Mouse (Mus musculus) heart, embryonic 16.5 days (tissue): Measurements from ENCODE around the gene Fcgr2b. TPM values are rescaled to one million over a fixed set of nuclear protein-coding genes. Genes with fewer than 3 reads are reported as not detected.
"Not testable (repeated sequence)": the region's sequence is repeated elsewhere in the genome, so short reads cannot be mapped to it uniquely, and the experiment has no call there.

Source experiments
- ATAC-seq: fragments of 200-750 bp; cut with Nextera tagmentation; replicated peaks from 2 replicates; pipeline ENCODE4 v1.8.0; 2017; ENCODE audit warnings: moderate number of reproducible peaks; ENCODE audit not compliant: insufficient read depth, low FRiP score; ENCODE audit errors: extremely low read depth
- H3K27ac ChIP-seq: fragments of 300-500 bp; sonication (generic); 2 replicates; pipeline ENCODE4 v1.5.1; 2014; ENCODE audit warnings: mild to moderate bottlenecking, low read length, control low read depth, moderate library complexity
- H3K27me3 ChIP-seq: fragments of 300-500 bp; sonication (generic); 2 replicates; pipeline ENCODE4 v1.6.1; 2014; ENCODE audit warnings: low read length, mixed read lengths; ENCODE audit not compliant: control insufficient read depth, insufficient read depth
- H3K36me3 ChIP-seq: fragments of 300-500 bp; sonication (generic); 2 replicates; pipeline ENCODE4 v1.6.1; 2014; ENCODE audit not compliant: control insufficient read depth, insufficient read depth
- H3K4me1 ChIP-seq: fragments of 300-500 bp; sonication (generic); 2 replicates; pipeline ENCODE4 v1.6.1; 2014; ENCODE audit warnings: low read length, mixed read lengths; ENCODE audit not compliant: control insufficient read depth, insufficient read depth
- H3K4me2 ChIP-seq: fragments of 300-500 bp; sonication (generic); 2 replicates; pipeline ENCODE4 v1.6.1; 2014; ENCODE audit warnings: low read depth, mild to moderate bottlenecking, control low read depth, low read length
- H3K4me3 ChIP-seq: fragments of 300-500 bp; sonication (generic); 2 replicates; pipeline ENCODE4 v1.5.1; 2014; ENCODE audit warnings: mild to moderate bottlenecking, control low read depth, low read length
- H3K9ac ChIP-seq: fragments of 300-500 bp; sonication (generic); 2 replicates; pipeline ENCODE4 v1.6.1; 2014; ENCODE audit warnings: low read length, control low read depth
- H3K9me3 ChIP-seq: fragments of 300-500 bp; sonication (generic); replicated peaks from 2 replicates; pipeline ENCODE4 v1.6.1; 2016; ENCODE audit warnings: low read length; ENCODE audit not compliant: control insufficient read depth
- WGBS: fragments of 180-500 bp; shearing (Covaris S2); extraction: QIAGEN DNeasy Blood & Tissue Kit; methylation state at CpG from one replicate; pipeline ENCODE4 v1.1.7; 2014; 5-methylcytosine and 5-hydroxymethylcytosine counted together
- polyA plus RNA-seq: library from polyadenylated mRNA; unstranded; fragments of >200 nt; fragmentation: Nextera tagmentation; extraction: Ambion mirVana; gene quantifications from 2 replicates; pipeline ENCODE4 v1.2.1, GENCODE M21; 2015

Fcgr2b gene
- polyA plus RNA-seq, 1 experiment from 2014 or later, result 3.0 TPM

DNA sequence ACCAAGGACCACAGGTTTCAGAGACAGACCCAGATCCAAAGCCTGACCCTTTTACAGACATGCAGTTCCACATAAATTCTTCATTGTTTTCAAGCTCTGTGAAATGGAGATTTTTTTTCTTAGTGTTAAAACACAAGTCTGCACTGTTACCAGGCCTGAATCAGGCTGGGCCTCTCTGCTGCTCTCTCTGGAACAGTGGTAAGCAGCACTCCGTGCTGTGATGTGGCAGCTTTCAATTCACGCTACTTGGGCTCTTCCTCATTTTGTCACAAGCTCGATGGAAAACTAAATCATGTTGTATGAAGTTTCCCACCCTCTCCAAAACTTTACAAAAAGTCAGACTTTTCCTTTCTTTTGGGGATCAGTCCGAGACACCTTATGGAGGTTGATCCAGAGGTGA, 6.7 kb upstream of the Fcgr2b start:
- 81% methylated on average over 4 of the region's 4 CpGs for WGBS
- H3K9ac ChIP-seq, result no peak overlapping the region
- no peaks in the 10 kb centered on the region for H3K4me1 ChIP-seq
- no peak overlapping the region for H3K4me2 ChIP-seq
- H3K27me3 ChIP-seq, result no peaks in the 10 kb centered on the region
- no peak overlapping the region for H3K4me3 ChIP-seq
- H3K27ac ChIP-seq, result no peak overlapping the region
- H3K9me3 ChIP-seq, result no peaks in the 10 kb centered on the region
- no peaks in the 10 kb centered on the region for H3K36me3 ChIP-seq
- ATAC-seq, result no peak

DNA sequence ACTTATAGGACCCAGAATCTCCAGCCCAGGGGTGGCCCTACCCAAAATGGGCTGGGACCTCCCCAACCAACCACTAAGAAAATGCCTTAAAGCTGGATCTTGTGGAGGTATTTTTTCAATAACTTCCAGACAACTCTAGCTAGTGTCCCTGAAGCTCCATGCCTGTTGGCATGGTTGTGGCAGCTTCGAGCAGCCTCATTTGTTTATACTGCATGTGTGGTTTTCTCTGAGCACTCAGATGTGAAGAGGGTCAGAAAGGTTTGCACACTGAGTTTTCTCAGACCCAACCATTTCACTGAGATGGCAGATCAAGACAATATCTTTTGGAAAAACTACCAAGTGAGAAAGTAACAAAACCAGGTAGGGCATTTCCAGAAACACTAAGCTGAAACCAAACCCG, 6.0 kb upstream of the Fcgr2b start:
- 72% methylated on average over 2 of the region's 2 CpGs for WGBS
- no peaks in the 10 kb centered on the region for H3K9me3 ChIP-seq

DNA sequence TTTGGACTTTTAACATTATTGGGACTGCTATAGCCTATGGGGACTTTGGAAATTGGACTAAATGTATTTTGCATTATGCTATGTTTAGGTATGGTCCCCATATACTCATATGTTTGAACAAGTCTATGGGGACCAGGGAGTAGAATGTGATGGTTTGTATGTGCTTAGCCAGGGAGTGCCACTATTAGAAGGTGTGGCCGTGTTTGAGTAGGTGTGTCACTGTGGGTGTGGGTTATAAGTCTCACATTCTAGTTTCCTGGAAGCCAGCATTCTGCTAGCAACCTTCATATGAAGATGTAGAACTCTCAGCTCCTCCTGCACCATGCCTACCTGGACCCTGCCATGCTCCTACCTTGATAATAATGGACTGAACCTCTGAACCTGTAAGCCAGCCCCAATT, 5.3 kb upstream of the Fcgr2b start:
- H3K36me3 ChIP-seq, H3K9me3 ChIP-seq, H3K27ac ChIP-seq, H3K4me2 ChIP-seq, ATAC-seq, H3K27me3 ChIP-seq, H3K4me1 ChIP-seq, H3K9ac ChIP-seq, H3K4me3 ChIP-seq: not testable (repeated sequence)
- 72% methylated on average over 1 of the region's 1 CpGs for WGBS

More for the DNA sequence above, 6.0 kb upstream of the Fcgr2b start:
- no peaks in the 10 kb centered on the region for H3K27me3 ChIP-seq
- H3K27ac ChIP-seq, result no peak overlapping the region
- no peak for ATAC-seq
- H3K36me3 ChIP-seq, result no peaks in the 10 kb centered on the region
- H3K9ac ChIP-seq, result no peak overlapping the region
- no peak overlapping the region for H3K4me3 ChIP-seq
- no peak overlapping the region for H3K4me2 ChIP-seq
- no peaks in the 10 kb centered on the region for H3K4me1 ChIP-seq

DNA sequence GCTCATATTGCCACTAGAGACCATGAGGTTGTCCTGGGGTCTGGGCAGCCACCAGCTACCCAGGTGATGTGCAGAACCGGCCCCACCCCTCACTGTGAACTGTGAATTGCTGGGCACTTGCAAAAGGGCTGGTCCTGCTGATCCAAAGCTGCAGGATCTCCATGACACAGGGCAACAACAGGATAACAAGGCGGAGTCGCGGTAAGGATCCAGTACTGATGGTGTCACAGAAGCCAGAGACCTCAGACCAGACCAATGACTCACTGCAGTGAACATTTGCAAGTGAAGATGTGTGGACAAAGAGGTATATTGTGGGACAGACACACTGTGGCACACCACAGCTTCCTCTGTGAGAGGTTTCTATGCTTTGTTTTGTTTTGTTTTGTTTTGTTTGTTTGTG, 2.3 kb upstream of the Fcgr2b start:
- Histone ChIP-seq H3K9ac (no peak overlapping the region), H3K27me3 (no peaks in the 10 kb centered on the region), H3K4me3 (no peak overlapping the region), H3K36me3 (no peaks in the 10 kb centered on the region), H3K4me2 (no peak overlapping the region), H3K9me3 (no peaks in the 10 kb centered on the region), H3K27ac (no peak overlapping the region), H3K4me1 (no peaks in the 10 kb centered on the region)
- 67% methylated on average over 4 of the region's 4 CpGs for WGBS
- ATAC-seq, result no peak

DNA sequence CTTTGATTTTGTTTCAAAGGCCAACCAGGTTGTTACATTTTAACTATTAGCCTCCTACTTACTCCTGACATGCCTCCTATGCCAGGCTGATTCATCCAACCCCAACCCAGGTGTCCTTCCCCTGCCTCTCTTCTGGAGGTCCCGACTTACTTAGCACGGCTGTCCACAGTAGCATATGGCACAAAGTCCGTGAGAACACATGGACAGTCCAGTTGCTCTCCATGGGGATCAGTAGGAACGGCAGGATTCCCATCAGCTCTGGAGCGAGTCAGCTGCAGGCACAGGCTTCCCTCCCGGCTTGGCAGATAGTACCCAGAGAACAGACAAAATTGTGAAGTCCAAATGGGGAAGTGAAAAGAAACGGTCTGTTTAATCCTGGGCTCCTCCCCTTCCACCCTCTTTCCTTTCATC, 591 bp downstream of the Fcgr2b start:
- Histone ChIP-seq H3K36me3 (no peaks in the 10 kb centered on the region), H3K4me1 (no peaks in the 10 kb centered on the region), H3K9ac (no peak overlapping the region), H3K27ac (no peak overlapping the region), H3K27me3 (no peaks in the 10 kb centered on the region), H3K4me2 (no peak overlapping the region), H3K9me3 (no peaks in the 10 kb centered on the region), H3K4me3 (no peak overlapping the region)
- 57% methylated on average over 7 of the region's 7 CpGs for WGBS
- no peak for ATAC-seq

DNA sequence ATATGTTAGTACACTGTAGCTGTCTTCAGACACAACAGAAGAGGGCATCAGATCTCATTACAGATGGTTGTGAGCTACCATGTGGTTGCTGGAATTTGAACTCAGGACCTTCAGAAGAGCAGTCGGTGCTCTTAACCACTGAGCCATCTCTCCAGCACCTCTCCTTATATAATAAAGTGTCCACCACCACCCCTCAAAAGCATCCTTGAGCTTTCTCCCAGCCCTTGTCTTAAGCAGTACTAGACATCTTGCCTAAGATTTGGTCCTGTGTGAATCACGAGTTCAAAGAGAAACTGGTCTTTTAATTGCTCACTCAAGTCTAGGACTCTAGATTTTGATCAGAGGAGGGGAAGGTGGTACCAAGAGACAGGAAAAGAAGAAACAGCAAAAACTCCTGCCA, 997 bp downstream of the Fcgr2b start:
- not testable (repeated sequence) for H3K27me3 ChIP-seq, H3K4me1 ChIP-seq, H3K4me2 ChIP-seq, H3K27ac ChIP-seq, H3K9ac ChIP-seq, H3K9me3 ChIP-seq, ATAC-seq, H3K4me3 ChIP-seq, H3K36me3 ChIP-seq
- 71% methylated on average over 2 of the region's 2 CpGs for WGBS

DNA sequence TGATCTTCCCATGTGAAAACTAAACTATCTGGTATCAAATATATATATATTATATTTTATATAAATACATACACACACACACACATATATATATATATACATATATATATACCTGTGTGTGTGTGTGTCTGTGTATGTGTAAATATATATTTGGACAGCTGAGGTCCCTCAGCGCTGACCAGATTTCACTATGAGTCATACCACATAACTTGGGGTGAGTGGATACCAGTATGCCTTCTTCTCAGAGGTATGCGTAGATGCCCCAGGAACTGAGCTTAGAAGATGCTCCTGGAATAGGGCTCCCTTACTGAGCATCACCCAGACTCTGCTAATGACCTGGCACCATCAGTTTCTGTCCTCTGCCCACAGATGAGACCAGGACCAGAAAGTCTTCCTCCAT, 1.6 kb downstream of the Fcgr2b start:
- Histone ChIP-seq H3K4me2 (no peak overlapping the region), H3K36me3 (no peaks in the 10 kb centered on the region), H3K27ac (no peak overlapping the region), H3K9ac (no peak overlapping the region), H3K27me3 (no peaks in the 10 kb centered on the region), H3K4me1 (no peaks in the 10 kb centered on the region), H3K9me3 (no peaks in the 10 kb centered on the region), H3K4me3 (no peak overlapping the region)
- no peak for ATAC-seq
- WGBS, result 90% methylated on average over 2 of the region's 2 CpGs

DNA sequence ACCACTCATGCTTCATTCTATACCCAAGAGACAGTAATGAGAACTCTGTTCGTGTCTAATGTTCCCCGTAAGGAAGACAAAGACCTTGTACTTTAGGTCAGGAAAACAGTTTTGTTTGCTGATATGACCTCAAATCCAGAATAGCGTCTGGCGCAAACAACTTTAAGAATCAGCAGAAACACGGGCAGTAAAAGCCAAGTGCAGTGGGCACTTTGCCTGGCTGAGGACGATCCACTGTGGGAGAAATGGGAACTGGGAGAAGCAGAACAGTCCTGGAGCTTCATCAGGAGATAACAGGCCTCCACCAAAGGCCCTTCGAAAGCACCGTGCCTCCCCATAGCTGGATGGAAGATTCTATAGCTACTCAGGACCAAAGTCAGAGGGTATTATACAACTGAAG, 2.2 kb downstream of the Fcgr2b start:
- ATAC-seq, result no peak
- no peak overlapping the region for H3K27ac ChIP-seq
- no peak overlapping the region for H3K4me3 ChIP-seq
- no peaks in the 10 kb centered on the region for H3K9me3 ChIP-seq
- no peaks in the 10 kb centered on the region for H3K4me1 ChIP-seq
- H3K9ac ChIP-seq, result no peak overlapping the region
- H3K4me2 ChIP-seq, result no peak overlapping the region
- no peaks in the 10 kb centered on the region for H3K36me3 ChIP-seq
- H3K27me3 ChIP-seq, result no peaks in the 10 kb centered on the region
- 73% methylated on average over 8 of the region's 8 CpGs for WGBS

DNA sequence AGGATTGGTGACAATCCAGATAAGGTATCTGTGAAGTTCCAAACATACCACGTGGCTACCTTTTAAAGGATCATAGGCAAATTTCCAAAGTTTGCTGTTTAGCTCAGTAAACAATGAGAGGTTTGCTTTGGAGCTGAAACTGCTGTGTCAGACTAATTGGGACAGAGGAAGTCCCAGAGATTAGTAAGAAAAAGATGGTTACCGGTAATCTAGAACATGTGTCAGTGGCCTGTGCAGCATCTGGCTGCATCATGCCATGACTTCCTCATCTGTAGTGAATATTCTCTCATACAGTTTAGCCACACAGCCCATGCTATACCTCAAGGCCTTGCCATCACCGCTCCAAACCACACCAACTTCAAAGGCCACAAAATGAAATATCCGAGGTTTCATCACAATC, 3.4 kb downstream of the Fcgr2b start:
- H3K27ac ChIP-seq, result no peak overlapping the region
- no peaks in the 10 kb centered on the region for H3K9me3 ChIP-seq
- ATAC-seq, result no peak
- no peaks in the 10 kb centered on the region for H3K4me1 ChIP-seq
- 58% methylated on average over 4 of the region's 4 CpGs for WGBS
- no peak overlapping the region for H3K9ac ChIP-seq
- no peaks in the 10 kb centered on the region for H3K27me3 ChIP-seq
- H3K36me3 ChIP-seq, result no peaks in the 10 kb centered on the region
- H3K4me2 ChIP-seq, result no peak overlapping the region
- H3K4me3 ChIP-seq, result no peak overlapping the region

DNA sequence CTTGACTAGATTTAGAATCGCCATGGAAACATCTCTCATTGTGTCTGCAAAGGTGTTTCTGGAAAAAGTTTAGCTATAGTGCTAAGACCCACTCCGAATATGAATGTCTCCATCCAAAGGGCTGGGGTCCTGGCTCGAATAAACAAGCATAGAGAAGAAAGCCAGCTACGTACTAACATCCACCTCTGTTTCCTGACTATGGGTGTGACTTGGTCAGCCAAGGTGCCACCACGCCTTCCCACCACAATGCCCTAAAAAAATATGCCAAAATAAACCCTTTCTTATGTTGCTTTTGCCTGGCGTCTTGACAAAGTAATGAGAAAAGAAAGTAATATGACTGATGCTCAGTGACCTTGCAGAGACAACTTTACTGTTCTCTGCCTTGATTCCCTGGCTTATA, 3.9 kb downstream of the Fcgr2b start:
- Histone ChIP-seq H3K9me3 (no peaks in the 10 kb centered on the region), H3K4me1 (no peaks in the 10 kb centered on the region), H3K4me3 (no peak overlapping the region), H3K27me3 (no peaks in the 10 kb centered on the region), H3K9ac (no peak overlapping the region), H3K27ac (no peak overlapping the region), H3K36me3 (no peaks in the 10 kb centered on the region), H3K4me2 (no peak overlapping the region)
- 76% methylated on average over 6 of the region's 6 CpGs for WGBS
- no peak for ATAC-seq
